Mouse (Mus musculus) cerebellum, adult 8-10 months (tissue): Measurements from ENCODE around the gene Mtor.

Experiments
- DNase-seq: peaks from one replicate; pipeline ENCODE4 v3.0.0; 2022

The Mtor gene

DNA sequence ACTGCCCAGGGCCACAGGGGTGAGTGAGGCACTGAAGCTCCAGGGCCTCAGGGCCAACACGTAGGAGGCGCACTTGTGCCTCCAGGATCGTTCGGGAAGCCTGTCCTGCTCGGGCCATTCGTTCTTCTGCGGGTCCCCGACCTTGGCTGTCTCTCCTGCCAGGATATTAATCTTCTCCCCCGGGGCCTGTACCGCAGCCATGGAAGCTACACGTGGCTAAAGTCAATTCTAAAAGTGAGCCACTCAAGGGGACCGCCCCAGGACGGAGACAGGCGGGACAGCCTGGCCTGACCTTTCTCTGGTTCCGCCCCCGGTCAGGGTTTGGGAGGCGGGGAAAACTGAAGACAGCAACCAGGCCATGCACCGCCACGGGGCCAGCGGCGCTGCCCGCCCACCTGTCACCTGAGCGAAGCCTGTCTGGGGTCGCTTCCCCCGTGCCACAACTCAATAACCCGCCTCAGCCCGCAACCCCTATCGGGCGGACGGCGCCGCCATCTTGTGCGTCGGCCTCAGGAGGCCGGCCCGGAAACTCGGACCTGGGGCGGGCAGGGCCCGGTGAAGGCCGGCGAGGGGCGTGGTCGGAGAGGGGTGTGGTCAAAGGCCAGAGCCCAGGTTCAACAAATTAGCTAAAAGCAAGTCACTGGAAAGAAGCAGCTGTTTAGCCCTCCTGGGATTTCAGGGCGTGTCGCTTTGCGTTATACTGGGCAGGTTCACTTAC lies 4.0 kb upstream of the Mtor start, which contains the start of gene Ubiad1:
TSS of gene Ubiad1 (minus strand) at position 522 of the 718 bp plus-strand sequence.
- peak; percentile 81 for DNase-seq

DNA sequence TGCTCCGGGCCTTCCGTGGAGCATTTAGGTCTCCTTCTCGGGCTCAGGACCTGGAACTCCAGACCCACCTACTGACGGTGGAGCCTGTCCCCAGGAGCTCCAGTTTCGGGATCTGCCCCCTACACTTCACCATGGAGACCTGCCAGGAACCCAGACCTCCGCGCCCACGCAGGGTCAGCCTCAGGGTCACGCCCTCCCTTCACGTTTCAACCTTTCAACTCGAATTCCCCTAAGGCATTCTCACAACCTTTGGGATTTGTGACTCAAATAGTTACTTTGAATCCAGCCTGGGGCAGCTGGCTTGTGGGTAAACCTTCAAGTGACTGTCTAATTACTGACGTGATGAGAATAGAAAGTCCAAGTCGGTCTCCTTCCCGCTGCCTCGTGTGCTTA lies 438 bp downstream of the Mtor start:
- no peak for DNase-seq

DNA sequence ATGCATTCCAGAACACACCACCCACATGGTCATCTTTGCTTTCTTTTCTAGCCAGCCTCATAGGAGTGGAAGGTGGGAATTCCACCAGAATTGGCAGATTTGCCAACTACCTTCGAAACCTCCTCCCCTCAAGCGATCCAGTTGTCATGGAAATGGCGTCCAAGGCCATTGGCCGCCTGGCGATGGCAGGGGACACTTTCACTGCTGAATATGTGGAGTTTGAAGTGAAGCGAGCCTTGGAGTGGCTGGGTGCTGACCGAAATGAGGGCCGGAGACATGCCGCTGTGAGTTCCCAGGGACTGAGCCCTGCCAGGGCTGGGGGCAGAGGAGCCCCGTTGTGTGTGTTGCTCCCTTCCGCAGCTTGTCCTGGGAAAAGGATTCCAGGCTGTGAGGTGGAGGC lies 5.3 kb downstream of the Mtor start:
- DNase-seq: no peak

DNA sequence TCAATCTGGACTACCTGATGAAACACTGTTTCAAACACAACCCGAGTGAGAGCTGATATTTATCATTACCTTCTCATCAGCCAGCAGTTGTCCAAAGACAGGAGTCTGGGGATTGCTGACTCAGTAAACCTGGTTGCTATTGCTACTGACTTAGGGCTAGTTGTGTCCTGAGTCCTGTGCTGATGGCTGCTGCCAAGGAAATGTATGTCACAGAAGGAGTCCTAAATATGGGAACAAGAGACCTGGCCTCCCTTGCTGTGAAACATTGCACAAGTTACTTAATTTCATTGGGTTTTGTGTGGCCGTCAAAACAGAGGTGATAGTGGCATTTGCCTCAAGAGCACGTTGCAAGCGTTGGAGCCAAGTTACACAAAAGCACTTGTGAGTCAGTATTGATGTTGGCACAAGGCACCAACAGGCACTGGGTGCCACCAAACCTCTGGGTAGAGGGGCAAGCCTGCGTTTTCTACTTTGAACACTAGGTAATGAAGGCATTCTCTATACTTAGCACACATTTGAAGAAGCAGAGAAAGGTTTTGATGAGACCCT lies 7.1 kb downstream of the Mtor start:
- DNase-seq: no peak

DNA sequence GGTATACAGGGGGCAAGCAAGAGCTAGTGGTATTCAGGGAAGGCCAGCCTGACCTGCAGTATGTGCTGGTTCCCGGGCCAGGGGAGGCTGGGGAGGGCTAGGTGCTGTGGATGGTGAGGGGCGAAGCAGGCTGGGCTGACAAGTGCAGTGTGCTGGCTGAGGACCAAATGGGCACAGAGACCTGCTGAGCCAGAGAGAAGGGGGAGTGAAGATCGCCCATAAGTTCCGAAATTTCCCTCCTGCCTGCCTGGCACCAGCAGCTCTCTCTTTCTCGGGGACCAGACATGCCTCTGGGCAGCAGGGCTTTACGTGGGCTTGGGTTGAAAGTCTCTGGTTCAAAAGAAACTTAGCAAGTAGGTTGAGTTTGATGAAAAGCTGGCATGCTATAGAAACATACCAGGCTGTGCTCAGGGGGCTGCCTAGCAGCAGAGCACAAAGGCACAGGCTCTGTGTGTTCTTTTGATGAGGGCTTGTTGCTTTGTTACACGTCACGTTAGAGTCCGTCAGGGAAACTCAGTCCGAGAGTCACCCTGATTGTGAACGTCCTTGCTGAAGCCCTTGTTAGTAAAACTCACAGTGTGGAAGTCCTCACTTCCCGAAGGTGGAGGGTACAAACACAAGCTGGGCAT lies 12.4 kb downstream of the Mtor start:
- DNase-seq: no peak

DNA sequence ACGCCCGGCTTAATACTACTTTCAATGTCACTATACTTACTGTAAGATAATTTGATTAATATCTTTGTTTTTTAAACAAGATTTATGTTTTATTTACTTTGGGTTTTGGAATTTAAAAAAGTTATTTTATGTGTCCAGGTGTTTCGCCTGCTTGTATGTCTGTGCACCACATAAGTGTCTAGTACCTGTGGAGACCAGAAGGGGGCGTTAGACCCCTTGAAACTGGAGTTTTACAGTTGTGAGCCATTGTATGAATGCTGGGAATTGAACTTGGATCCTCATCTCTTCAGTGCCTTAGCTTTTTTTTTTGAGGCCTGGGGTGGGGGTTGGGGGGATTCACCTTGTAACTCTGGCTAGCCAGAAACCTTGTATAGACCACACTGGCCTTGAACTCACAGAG lies 13.4 kb downstream of the Mtor start:
- no peak for DNase-seq

DNA sequence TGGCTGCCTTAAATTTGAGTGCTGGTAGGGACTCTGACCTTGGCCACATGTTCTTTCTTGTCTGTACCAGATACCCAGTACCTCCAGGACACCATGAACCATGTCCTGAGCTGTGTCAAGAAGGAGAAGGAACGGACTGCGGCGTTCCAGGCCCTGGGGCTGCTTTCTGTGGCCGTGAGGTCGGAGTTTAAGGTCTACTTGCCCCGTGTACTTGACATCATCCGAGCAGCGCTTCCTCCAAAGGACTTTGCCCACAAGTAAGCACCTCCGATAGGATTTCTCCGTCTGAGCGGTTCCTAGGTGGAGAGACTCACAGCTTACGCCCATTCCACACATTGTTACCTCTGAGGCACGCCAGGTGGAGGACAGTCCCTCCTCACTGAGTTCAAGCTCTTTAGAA lies 14.3 kb downstream of the Mtor start:
- DNase-seq: no peak

DNA sequence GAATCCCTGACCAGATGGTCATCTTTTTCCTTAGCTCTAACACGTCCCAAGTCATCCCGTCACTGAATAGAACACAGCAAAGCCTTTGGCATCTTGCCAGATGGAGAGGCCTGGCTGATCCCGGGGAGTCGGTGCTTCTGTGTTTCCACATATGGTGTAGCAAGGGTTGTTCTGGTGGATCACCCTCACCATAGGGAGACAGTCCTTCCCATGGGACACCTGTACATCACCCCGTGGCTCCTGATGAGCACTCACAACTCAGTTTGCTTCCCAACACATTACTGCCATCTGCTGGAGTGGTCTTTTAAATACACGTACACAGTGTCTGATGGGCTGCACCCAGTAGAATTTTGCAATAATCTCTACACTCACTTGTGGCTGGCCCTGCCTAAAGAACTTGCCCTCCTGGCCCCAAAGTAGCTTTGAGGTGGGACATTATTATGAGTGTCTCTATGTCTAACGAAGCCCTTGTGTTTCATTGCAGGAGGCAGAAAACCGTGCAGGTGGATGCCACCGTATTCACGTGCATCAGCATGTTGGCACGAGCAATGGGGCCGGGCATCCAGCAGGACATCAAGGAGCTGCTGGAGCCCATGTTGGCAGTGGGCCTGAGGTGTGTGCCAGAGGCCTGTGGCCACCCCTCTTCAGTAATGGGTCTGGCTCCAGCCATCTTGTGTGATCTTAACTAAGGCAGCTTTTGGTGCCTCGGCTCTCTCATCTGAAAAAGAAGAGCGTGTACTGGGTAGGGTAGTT lies 15.0 kb downstream of the Mtor start:
- DNase-seq: peak; percentile 48

DNA sequence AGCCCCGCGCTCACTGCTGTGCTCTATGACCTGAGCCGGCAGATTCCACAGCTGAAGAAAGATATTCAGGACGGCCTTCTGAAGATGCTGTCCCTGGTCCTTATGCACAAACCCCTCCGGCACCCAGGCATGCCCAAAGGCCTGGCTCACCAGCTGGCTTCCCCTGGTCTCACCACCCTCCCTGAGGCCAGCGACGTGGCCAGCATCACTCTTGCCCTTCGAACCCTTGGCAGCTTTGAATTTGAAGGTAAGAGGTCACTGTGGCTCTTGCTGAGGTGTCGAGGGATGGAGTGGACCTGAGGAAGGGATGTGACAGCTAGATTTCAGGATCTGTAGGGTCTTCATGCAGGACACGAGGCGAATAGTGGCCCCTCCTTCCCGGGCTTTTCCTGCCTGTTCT lies 15.9 kb downstream of the Mtor start:
- no peak for DNase-seq

DNA sequence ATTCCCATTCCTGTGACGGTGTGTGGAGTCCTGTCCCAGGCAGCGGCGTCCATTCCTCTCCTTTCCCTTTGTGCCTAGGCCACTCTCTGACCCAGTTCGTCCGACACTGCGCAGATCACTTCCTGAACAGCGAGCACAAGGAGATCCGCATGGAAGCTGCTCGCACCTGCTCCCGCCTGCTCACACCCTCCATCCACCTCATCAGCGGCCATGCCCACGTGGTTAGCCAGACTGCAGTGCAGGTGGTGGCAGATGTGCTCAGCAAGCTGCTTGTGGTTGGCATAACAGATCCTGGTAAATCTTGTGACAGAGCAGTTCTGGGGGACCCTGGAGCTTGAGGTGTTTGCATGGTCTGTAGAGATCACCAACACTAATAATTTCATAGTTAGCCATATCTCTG lies 16.5 kb downstream of the Mtor start:
- no peak for DNase-seq

DNA sequence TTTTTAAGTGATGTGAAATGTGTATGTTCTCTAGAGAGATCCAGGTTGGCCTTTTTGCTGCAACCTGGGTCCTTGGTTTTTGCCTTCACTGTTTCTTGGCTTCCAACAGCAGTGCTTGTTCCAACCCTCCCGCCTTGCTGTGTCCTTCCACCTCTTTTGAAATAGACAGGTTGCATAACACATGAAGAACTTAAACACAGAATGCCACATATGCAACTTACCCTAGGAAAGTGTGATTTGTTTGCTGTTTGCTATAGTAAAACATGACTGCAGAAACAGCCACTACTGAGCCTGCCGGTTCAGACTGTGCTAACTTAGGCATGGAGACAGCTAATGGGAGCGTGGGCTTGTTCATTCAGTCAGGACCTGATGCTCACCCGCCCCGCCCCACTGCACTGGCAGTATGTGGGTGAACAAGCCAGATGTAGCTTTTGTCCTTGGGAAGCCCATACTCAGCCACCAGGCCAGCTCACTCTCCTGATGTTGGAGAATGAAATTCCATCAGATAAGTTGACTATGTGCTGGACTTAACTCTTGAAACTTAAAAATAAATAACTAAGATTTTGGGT lies 18.2 kb downstream of the Mtor start:
- DNase-seq: no peak

DNA sequence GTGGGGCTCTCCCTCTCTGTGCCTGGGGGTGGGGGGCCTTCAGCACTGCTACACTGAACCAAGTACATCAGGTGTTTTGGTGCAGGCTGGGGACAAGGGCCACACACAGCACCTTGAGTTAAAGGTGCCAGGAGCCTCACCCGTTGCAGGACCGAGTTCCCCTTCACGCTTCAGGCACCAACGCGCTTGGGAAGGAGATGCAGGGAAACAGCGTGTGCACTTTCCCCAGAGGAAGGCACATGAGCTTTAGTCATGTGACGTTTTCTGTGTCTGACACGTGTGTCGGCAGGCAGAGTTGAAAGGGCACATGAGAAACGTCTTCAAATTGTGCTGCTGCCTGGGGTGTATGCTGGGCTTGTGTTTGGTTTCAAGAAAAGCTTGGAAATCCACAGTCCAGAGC lies 20.0 kb downstream of the Mtor start:
- DNase-seq: no peak

DNA sequence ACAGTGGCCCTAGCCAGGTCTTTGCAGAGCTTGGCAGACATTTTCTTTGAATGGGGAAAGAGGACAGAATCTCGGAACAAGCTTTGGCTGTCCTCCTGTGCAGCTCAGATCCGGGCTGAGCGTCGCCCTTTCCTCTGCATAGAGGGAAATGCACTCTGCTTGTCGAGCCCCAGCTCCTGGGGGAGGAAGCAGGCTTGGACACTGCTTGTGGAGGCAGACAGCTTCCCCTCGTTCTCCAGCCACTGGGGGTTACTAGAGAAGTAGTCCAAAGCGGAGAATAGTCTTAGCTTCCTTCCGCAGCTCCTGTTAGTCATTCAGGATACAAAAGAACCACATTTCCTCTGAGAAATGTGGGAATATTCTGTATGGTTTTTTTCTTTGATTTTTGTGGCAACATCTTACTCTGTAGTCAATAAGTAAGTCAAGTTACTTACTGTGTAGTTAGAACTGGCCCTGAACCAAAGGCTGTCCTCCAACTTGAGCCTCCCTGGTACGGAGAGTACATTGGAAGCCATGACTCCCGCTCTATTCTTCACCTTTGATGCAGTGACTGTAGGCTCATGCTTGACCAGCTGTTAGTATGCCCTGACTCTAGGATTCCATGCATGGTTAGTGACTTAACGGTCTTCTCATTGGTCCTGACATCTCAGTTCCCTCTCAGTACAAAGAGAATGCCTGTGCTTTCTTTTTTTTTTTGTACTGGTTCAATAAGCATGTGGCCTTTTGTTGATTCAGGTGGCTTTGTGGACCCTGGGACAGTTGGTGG lies 21.3 kb downstream of the Mtor start:
- no peak for DNase-seq

DNA sequence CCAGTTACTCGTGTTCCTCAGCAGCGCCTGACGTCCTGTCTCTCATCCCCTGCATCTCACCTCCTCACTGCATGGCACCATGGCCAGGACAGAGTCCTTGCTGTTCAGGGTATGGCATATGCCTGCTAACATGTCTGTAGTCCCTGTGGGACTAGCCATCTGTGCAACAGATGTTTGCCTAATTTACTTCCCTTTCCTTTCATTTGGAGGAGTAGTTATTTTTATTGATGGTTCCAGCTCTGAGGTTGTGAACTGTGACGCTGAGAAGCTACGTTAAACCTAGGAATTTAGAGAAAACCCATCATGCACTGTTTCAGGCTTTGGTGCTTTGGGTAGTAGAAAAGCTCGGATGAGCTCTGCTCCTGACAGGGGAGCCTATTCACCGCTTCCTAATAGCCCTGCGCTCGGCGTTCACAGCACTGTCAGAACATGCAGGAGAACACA lies 23.0 kb downstream of the Mtor start:
- no peak for DNase-seq

DNA sequence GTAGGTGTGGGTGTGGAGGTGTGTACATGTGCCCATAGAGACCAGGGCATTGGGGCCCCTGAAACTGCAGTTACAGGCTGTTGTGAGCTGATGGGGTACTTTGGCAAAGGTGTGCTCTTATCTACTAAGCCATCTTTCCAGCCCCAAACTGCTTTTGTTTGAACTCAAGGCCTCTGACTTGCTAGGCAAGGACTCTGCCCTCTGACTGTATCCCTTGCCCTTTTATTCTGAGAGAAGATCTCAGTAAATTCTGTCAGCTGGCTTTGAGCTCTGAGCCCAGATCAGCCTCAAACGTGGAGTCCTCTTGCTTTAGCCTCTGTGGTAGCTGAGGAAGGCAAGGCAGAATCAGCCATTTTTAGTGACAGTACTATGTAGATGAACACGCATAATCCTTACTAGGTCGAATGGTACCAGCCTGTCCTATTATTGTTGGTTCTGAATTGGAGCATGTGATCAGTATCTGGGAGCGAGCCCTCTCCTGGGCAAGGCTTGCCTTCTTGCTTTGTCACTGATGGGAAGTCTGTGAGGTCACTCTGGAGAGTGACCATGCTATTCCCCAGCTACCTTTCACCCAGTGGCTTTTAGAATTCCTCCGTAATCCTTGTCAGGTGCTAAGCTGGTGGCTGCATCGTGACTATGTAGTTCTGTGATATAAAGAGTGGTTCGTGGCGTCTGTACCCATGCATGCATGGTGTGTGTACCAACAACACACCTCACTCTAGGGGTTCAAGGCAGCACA lies 24.2 kb downstream of the Mtor start:
- DNase-seq: no peak

DNA sequence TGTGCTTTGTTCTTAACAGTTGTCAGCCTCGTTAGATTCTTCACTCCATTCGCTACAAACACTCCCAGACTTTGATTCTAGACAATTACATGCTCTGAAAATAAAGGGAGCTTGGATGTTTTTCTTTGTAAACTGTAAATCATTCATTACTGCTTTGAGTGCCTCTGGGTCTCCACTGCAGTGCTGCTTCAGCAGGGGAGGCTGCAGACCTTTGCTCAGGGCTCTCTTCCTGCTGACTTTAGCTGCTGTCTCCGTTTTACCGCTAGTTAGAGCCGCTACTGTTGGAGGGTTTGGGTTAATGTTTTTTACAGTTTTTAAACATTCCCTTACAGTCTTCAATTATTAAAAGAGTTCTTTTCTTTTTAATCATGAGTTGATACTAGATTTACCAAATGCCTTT lies 25.1 kb downstream of the Mtor start:
- DNase-seq: no peak

DNA sequence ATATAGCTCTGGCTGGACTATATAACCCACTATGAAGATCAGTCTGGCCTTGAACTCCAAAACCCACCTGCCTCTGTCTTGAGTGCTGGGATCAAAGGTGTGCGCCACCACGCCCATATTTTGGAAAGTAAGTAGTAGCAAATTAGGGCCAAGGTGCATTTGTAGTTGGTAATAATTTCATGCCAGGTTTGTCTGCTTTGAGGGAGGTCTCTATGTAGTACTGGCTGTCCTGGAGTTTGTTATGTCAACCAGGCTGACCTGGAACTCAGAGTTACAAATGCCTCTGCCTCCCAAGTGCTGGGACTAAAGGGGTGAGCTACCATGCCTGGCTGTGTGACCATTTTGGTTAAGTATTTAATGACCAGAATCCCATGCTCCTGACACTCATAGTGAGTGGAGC lies 31.8 kb downstream of the Mtor start:
- no peak for DNase-seq

DNA sequence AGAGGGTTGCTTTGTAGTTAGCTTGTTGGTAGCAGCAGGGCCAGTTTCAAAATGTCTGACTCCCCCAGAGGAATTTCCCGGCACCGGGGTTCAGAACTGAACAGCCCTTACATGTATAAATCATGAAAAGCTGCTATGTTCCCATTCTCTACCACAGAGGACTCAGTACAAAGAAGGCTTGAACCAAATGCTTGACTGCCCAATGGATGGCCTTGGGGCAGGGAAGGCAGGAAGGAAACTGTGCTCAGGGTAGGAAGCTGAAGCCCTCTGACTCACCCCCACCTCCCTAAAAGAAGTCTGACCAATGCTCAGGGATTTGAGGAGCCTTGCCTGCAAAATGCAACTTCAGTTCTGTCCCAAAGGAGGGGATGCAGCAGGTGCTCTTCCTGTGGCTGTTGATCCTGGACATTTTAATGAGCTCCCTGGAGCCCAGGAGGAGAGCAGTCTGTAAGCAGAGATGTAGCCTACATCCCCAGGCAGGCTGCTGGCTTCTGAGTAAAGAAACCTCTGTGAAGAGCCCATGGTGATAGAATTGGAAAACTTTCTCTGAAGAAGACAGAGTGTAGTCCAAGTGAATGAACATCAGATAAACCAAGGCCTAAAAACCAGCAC lies 33.3 kb downstream of the Mtor start:
- DNase-seq: no peak

DNA sequence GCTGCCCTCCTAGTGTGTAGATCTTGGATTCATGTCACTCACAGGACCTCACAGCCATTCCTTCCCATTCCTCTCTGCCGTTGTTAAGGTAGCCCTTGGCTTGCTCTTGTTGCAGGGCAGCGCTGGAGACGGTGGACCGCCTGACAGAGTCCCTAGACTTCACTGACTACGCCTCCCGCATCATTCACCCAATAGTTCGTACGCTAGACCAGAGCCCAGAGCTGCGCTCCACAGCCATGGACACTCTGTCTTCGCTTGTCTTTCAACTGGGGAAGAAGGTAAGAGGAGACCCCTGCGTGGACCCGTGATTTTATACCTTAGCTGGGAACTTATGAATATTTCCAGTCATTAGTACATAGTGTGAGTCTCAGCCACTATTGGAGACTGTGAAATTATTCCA lies 36.1 kb downstream of the Mtor start:
- DNase-seq: no peak

DNA sequence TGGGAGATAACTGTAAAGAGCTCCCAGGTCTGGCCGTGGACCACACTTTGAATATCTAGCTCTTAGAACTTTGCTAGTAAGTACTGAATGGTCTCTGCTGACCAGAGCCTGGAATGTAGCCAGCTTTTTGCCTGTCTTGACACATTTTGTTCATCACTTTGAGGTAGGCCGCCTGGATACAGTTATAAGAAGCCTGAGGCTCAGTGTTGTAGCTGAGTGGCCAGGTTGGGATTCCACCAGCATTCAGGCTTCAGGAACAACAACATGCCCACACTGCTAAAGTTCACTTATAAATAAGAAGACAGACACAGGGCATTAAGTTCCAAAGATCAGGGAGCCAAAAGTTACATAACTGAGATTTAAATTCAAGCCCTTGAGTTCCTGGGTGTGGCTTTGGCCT lies 39.4 kb downstream of the Mtor start:
- no peak for DNase-seq

DNA sequence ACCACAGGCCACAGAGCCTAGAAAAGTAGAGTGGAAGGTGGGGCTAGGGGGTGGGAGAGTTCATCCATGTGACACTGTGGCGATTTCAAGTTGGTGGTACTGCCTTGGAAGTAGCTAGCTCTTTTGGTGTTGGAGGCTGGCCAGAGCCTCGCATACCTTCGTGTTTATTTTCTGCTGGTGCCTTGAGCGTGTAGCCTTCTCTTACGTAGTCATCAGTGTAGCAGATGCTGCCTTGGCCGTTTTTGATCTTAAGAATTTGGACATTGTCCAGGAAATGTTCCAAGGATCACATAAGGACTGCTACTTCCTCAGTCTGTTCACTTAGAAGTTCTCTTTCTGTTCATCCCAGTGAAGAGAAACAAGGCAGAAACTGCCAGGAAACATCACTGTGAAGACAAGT lies 42.1 kb downstream of the Mtor start:
- DNase-seq: no peak

DNA sequence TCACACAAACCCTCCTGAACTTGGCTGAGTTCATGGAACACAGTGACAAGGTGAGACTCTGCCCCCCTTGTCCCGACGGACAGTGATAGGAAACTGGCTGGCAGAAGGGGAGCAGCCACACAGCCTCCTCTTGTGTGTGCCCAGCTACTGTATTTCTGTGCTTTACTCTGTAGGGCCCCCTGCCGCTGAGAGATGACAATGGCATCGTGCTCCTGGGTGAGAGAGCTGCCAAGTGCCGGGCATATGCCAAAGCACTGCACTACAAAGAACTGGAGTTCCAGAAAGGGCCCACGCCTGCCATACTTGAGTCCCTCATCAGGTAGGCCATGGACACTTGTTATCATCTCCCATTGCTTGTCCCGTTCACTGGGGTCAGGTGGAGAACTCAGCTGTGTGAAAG lies 43.0 kb downstream of the Mtor start:
- DNase-seq: peak; percentile 50
